Mouse (Mus musculus): ENCODE measurements around the gene Olfr924.
"Not testable (repeated sequence)": the region's sequence is repeated elsewhere in the genome, so short reads cannot be mapped to it uniquely, and the experiment has no call there.

The Olfr924 gene

GRCm38 (mm10) chr9:38844149-38844548 is at the start of gene Olfr924:
Gene Olfr924, plus strand, starts transcription at chr9:38844449.
- DNase-seq (ENCODE audit: low spot score), result no peak

- DNase-seq (ENCODE audit: low spot score), result peak; percentile 4
Observed at GRCm38 (mm10) chr9:38805696-38806095, 38.6 kb upstream of the Olfr924 start.

GRCm38 (mm10) chr9:38814314-38814713 is 29.9 kb upstream of the Olfr924 start, which contains the start of gene Olfr922:
Gene Olfr922, plus strand, starts transcription at chr9:38814614.
- DNase-seq (ENCODE audit: low spot score), result no peak

- no peak for DNase-seq (ENCODE audit: low spot score)
Observed at GRCm38 (mm10) chr9:38815458-38815986, 28.7 kb upstream of the Olfr924 start.

GRCm38 (mm10) chr9:38826245-38826644 is 18.0 kb upstream of the Olfr924 start, which contains the start of gene Olfr923:
Gene Olfr923, plus strand, starts transcription at chr9:38826545.
- no peak for DNase-seq (ENCODE audit: low spot score)

GRCm38 (mm10) chr9:38833027-38833426 is 11.2 kb upstream of the Olfr924 start:
- no peak for DNase-seq (ENCODE audit: low spot score)

- no peak for DNase-seq (ENCODE audit: low spot score)
Observed at GRCm38 (mm10) chr9:38854760-38855159, 10.5 kb downstream of the Olfr924 start, which contains the start of gene Olfr26. Gene Olfr26, plus strand, starts transcription at chr9:38855060.

GRCm38 (mm10) chr9:38874880-38875279 is 30.6 kb downstream of the Olfr924 start:
- not testable (repeated sequence) for DNase-seq (ENCODE audit: low spot score)

GRCm38 (mm10) chr9:38876826-38877225 is 32.6 kb downstream of the Olfr924 start, which contains the start of gene Olfr926:
Gene Olfr926, plus strand, starts transcription at chr9:38877126.
- DNase-seq (ENCODE audit: low spot score), result no peak
